Mouse (Mus musculus): Measurements from ENCODE around the gene Pde4c. TPM values are rescaled to one million over a fixed set of nuclear protein-coding genes. Genes with fewer than 3 reads are reported as not detected.

Pde4c gene
- total and polyA plus RNA-seq, 3 experiments = 2.3 to 6.5 (median 4.7) TPM

GRCm38 (mm10) chr8:70718297-70718696, 5.2 kb upstream of the Pde4c start, which contains the start of gene Gm3336 (continued):
- TF ChIP-seq UBTF (IDR thresholded peaks at IDR 0.05; ENCODE audit: low read depth, low read length) = no peak
- no peak for TF ChIP-seq MAX (IDR thresholded peaks at IDR 0.05; ENCODE audit: low read length)
- no peak for TF ChIP-seq RCOR1 (conservative IDR thresholded peaks at IDR 0.05; ENCODE audit: low read depth, low read length)
- peak; percentile 29; the same call in 1 of the 2 replicates for TF ChIP-seq IRF4 (IDR thresholded peaks at IDR 0.05; ENCODE audit: low read depth, low read length)
- TF ChIP-seq CTCF (conservative IDR thresholded peaks at IDR 0.05 in 1 of 2, IDR thresholded peaks at IDR 0.05 in 1 of 2; ENCODE audit: low read depth in 2 of 2, low read length in 2 of 2) = peak; percentile 48 to 90; a peak in 3 of 4 replicates
- no peak for TF ChIP-seq KAT2A (IDR thresholded peaks at IDR 0.05; ENCODE audit: insufficient replicate concordance, low read length)
- peak; percentile 28; the same call in 1 of the 2 replicates for TF ChIP-seq ZC3H11A (IDR thresholded peaks at IDR 0.05; ENCODE audit: low read depth, low read length)
- TF ChIP-seq POLR2A (IDR thresholded peaks at IDR 0.05; ENCODE audit: low read depth, low read length) = no peak
- TF ChIP-seq ZKSCAN1 (IDR thresholded peaks at IDR 0.05; ENCODE audit: borderline replicate concordance, low read depth, low read length) = no peak
- peak; percentile 19; the same call in 1 of the 2 replicates for TF ChIP-seq NELFE (IDR thresholded peaks at IDR 0.05; ENCODE audit: low read depth, low read length)
- no peak for TF ChIP-seq HCFC1 (IDR thresholded peaks at IDR 0.05; ENCODE audit: low read depth, low read length)
- peak; percentile 53; the same call in 1 of the 2 replicates for TF ChIP-seq NRF1 (IDR thresholded peaks at IDR 0.05; ENCODE audit: low read depth, low read length)
- TF ChIP-seq JUN (IDR thresholded peaks at IDR 0.05; ENCODE audit: insufficient read depth, low read depth, low read length) = no peak
- TF ChIP-seq GABPA (IDR thresholded peaks at IDR 0.05; ENCODE audit: insufficient replicate concordance, low read depth, low read length) = no peak
- TF ChIP-seq PAX5 (IDR thresholded peaks at IDR 0.05; ENCODE audit: low read length) = no peak
- TF ChIP-seq CHD1 (IDR thresholded peaks at IDR 0.05; ENCODE audit: low read depth, low read length) = no peak

DNA sequence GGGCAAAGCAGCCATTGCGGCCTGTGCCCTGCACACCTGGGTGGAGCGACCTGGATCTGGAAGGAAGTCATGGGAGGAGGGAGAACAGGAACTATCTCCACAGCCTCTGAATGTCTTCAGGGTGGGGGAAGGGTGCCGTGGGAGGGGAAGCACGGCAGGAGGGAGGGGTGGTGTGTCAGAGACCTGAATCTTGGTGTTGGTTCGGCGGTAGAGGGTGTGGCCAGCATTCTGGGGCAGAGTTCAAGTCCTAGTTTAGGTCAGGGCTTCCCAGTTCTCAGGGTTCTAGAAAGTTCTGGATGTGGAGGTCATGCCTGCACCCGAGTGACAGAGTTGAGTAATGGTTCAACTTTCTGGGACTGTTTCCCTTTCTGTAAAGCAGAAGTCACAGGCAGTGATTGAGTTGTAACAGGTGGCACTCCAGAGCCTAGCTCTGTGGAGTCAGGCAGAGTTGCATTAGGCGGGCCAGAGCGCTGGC, 3.7 kb upstream of the Pde4c start:
- H3K4me2 ChIP-seq (ENCODE audit: insufficient read depth, low read depth, poor library complexity, severe bottlenecking) = no peak overlapping the region
- DNase-seq (ENCODE audit: extremely low read depth) = no peak
- H3K79me2 ChIP-seq (replicated peaks; ENCODE audit: control insufficient read depth, extremely low read depth, insufficient read depth, poor library complexity, severe bottlenecking) = no peaks in the 10 kb centered on the region
- no peaks in the 10 kb centered on the region for H3K36me3 ChIP-seq (replicated peaks in 1 of 2; ENCODE audit: control insufficient read depth in 1 of 2, insufficient read depth in 1 of 2, low read length in 1 of 2)
- peaks cover 6 to 33% of the 10 kb centered on the region in 2 experiments for H3K4me1 ChIP-seq (ENCODE audit: control insufficient read depth in 1 of 2, insufficient read depth in 2 of 2)
- peaks cover 13% of the 10 kb centered on the region for H3K27me3 ChIP-seq (replicated peaks)
- no peak overlapping the region for H3K4me3 ChIP-seq (replicated peaks in 1 of 3; ENCODE audit: low read depth in 2 of 3, low read length in 2 of 3, poor library complexity in 1 of 3)
- in situ Hi-C loops (cut with MboI; ENCODE audit: low pct_ligation_motif_present, low pct_unique_long_range_greater_than_20kb, low sequenced_read_pairs) = loop anchor here (5.0 to 10.0 kb wide), 3 partner anchors 32 to 125 kb away; partner anchors contain the start of genes Pgpep1 and Rab3a
- no peaks in the 10 kb centered on the region for H3K9me3 ChIP-seq (replicated peaks; ENCODE audit: low read length)
- no peak for TF ChIP-seq MAZ (IDR thresholded peaks at IDR 0.05; ENCODE audit: low read depth, low read length)
- no peak for TF ChIP-seq E2F4 (IDR thresholded peaks at IDR 0.05; ENCODE audit: insufficient replicate concordance, low read depth, low read length)
- TF ChIP-seq SMC3 (IDR thresholded peaks at IDR 0.05; ENCODE audit: low read depth, low read length) = no peak
- no peak for TF ChIP-seq JUN (IDR thresholded peaks at IDR 0.05; ENCODE audit: insufficient read depth, low read depth, low read length)
- TF ChIP-seq KAT2A (IDR thresholded peaks at IDR 0.05; ENCODE audit: insufficient replicate concordance, low read length) = no peak
- no peak for TF ChIP-seq RCOR1 (conservative IDR thresholded peaks at IDR 0.05; ENCODE audit: low read depth, low read length)
- no peak for TF ChIP-seq NRF1 (IDR thresholded peaks at IDR 0.05; ENCODE audit: low read depth, low read length)
- H3K27ac ChIP-seq (ENCODE audit: insufficient read depth, low read depth) = no peak overlapping the region
- H3K9ac ChIP-seq (ENCODE audit: insufficient read depth, low read depth) = no peak overlapping the region
- dilution Hi-C loops (cut with MboI; ENCODE audit: extremely low pct_ligation_motif_present, extremely low pct_unique_long_range_greater_than_20kb, low sequenced_read_pairs) = no loop called here

Data from CH12.LX (cell line).